8 mouse cellular contexts compared by ENCODE assay signal in the genomic region with DNA sequence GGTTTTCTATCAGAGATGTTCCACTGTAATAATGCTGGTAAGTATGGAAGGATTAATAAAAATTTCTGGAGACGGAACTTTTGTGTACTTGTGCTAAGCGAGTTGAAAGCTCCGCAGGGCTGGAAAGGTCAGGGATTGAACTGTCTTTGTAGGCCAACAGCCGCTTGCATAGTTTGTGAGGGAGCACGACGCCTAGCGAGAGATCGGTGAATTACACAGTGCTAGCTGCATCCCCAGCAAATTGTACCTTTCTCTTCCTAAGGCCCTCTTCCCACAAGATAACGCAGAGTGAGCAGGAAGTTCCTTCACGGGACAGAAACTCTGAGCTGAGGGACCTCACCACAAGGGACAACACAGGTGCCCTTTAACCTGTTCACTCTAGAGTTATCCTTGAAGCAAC. TPM values are rescaled to one million over a fixed set of nuclear protein-coding genes. Genes with fewer than 3 reads are reported as not detected.
DNase-seq lines count a peak whose midpoint lies in the region; ATAC-seq and TF ChIP-seq lines count a peak whose summit lies in the region.

No protein-coding gene starts in this region.

- H3K4me3 ChIP-seq in hindbrain, postnatal 0 days (ENCODE audit: low read length) = peak overlapping the region; percentile 72
- peak overlapping the region; percentile 84 for H3K4me3 ChIP-seq in left cerebral cortex, adult 2 months

- ATAC-seq in hindbrain, postnatal 0 days = peak; percentile 38
- peak; percentile 80 for ATAC-seq in megakaryocyte, adult 5-6 weeks (ENCODE audit: poor library complexity, severe bottlenecking)

- peak; percentile 77 for DNase-seq in T-cell, adult 2 months (ENCODE audit: low spot score)
- DNase-seq in cerebellum, postnatal 4 days (ENCODE audit: low spot score in 2 of 2) = peak; percentile 75 to 86
- DNase-seq in gastrocnemius, adult 18-20 months (ENCODE audit: low spot score) = peak; percentile 85
- peak; percentile 88 for DNase-seq in hindbrain, postnatal 0 days (ENCODE audit: low spot score)
- peak; percentile 82 to 87 for DNase-seq in left cerebral cortex, adult 2 months (ENCODE audit: extremely low spot score in 1 of 2, low spot score in 2 of 2)
- peak; percentile 92 to 93 for DNase-seq in right cerebral cortex, adult 2 months (ENCODE audit: low spot score in 2 of 2)
- DNase-seq in urinary bladder, postnatal 14 days (ENCODE audit: low spot score) = peak; percentile 87

- intact Hi-C loops in left cerebral cortex, adult 2 months (cut with DNase I) = loop anchor here (5.0 kb wide), 2 partner anchors 72 to 143 kb away; partner anchors contain the start of genes Bbs5 and Ssb

- H3K36me3 ChIP-seq in hindbrain, postnatal 0 days (ENCODE audit: insufficient read depth, low read length) = peaks cover 9% of the 10 kb centered on the region; the same call in 1 of the 2 replicates

- peaks cover 4% of the 10 kb centered on the region; the same call in 1 of the 2 replicates for H3K4me1 ChIP-seq in hindbrain, postnatal 0 days (ENCODE audit: insufficient read depth, low read length)

- H3K9me3 ChIP-seq in hindbrain, postnatal 0 days (ENCODE audit: low read length) = no peaks in the 10 kb centered on the region

- H3K27me3 ChIP-seq in hindbrain, postnatal 0 days (ENCODE audit: insufficient read depth, low read length) = no peaks in the 10 kb centered on the region

- peak overlapping the region; percentile 80 for H3K4me2 ChIP-seq in hindbrain, postnatal 0 days (ENCODE audit: low read depth, low read length)

- 2% methylated on average over 10 of the region's 10 CpGs for WGBS in hindbrain, postnatal 0 days

- no peak overlapping the region; the same call in 1 of the 2 replicates for H3K27ac ChIP-seq in hindbrain, postnatal 0 days
- H3K27ac ChIP-seq in left cerebral cortex, adult 2 months = peak overlapping the region; percentile 70

- TF ChIP-seq CTCF in hindbrain, postnatal 0 days (IDR thresholded peaks at IDR 0.05; ENCODE audit: low read depth) = peak; percentile 82
- peak; percentile 91 for TF ChIP-seq CTCF in left cerebral cortex, adult 2 months (IDR thresholded peaks at IDR 0.05)

- H3K9ac ChIP-seq in hindbrain, postnatal 0 days (replicated peaks; ENCODE audit: low read length) = peak overlapping the region; percentile 64; the same call in 1 of the 2 replicates

RNA-seq across cellular contexts. Expression of gene Phospho2, which starts 0.9 kb away (rescaled TPM):
- total RNA-seq in gastrocnemius, adult 18-20 months (2021) = 10 to 100 TPM; 18.6 to 20.7 TPM
- total RNA-seq in hindbrain, postnatal 0 days (2014; rRNA removed) = 14.3 and 19.8 TPM in 2 replicates
- 27.6 and 29.7 TPM in 2 replicates for polyA plus RNA-seq in hindbrain, postnatal 0 days (2015; fragmentation: Nextera tagmentation; extraction: Ambion mirVana)
- total RNA-seq in left cerebral cortex, adult 2 months (2021) = 10 to 100 TPM; 23.3 to 25.1 TPM
- 19.8 and 25.3 TPM in 2 replicates for total RNA-seq in megakaryocyte, adult 5-6 weeks (2015)
- total RNA-seq in megakaryocyte, adult 5-6 weeks (2017) = 22.0 and 27.5 TPM in 2 replicates

RNA-seq across cellular contexts. Expression of gene Ccdc173, which starts 0.9 kb away (rescaled TPM):
- total RNA-seq in gastrocnemius, adult 18-20 months (2021) = under 1 TPM; 0.45 to 0.50 TPM
- 0.10 TPM in 1 of 2 replicates, not detected in the other for total RNA-seq in hindbrain, postnatal 0 days (2014; rRNA removed)
- polyA plus RNA-seq in hindbrain, postnatal 0 days (2015; fragmentation: Nextera tagmentation; extraction: Ambion mirVana) = 1.7 and 1.9 TPM in 2 replicates
- 1 to 10 TPM; 2.8 to 3.3 TPM for total RNA-seq in left cerebral cortex, adult 2 months (2021)
- 0.43 and 0.80 TPM in 2 replicates for total RNA-seq in megakaryocyte, adult 5-6 weeks (2015)
- 0.33 and 0.49 TPM in 2 replicates for total RNA-seq in megakaryocyte, adult 5-6 weeks (2017)

RNA-seq across cellular contexts. Expression of gene Klhl23, which starts 31.5 kb away (rescaled TPM):
- total RNA-seq in gastrocnemius, adult 18-20 months (2021) = 10 to 100 TPM in 1 of 2 experiments, 1 to 10 TPM in 1; 6.8 to 14.5 TPM
- 104 and 130 TPM in 2 replicates for total RNA-seq in hindbrain, postnatal 0 days (2014; rRNA removed)
- 71.8 and 83.3 TPM in 2 replicates for polyA plus RNA-seq in hindbrain, postnatal 0 days (2015; fragmentation: Nextera tagmentation; extraction: Ambion mirVana)
- 10 to 100 TPM; 49.2 to 53.7 TPM for total RNA-seq in left cerebral cortex, adult 2 months (2021)
- total RNA-seq in megakaryocyte, adult 5-6 weeks (2015) = 3.5 and 3.7 TPM in 2 replicates
- 8.7 and 10.9 TPM in 2 replicates for total RNA-seq in megakaryocyte, adult 5-6 weeks (2017)
